Comparison of ENCODE assay signal across 8 mouse cellular contexts in the genomic region with DNA sequence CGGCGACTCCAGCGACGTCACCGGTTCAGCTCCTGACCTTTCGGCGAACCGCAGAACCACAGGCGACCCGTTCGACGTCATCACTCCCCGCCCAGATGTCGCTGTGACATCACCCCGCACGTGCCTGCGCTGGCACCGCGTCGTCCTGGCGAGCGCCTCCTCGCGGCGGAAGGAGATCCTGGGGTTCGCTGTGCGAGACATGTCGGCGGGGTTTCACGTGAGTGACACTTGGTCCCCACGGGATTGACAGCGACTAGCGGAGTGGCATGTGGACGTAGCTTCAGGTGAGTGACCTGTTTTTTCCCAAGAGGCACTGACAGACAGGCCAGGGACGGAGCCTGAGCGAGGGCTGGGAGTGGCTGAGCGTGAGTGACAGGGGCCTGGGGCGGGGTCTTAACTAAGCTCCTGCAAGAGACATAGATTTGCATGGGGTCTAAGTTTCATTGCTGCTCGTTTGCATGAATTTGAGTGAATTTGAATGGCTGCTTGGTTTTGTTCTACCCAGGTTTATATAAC.
DNase-seq lines count a peak whose midpoint lies in the region; ATAC-seq and TF ChIP-seq lines count a peak whose summit lies in the region.

No protein-coding gene starts in this region.

- peak overlapping the region; percentile 75 for H3K27ac ChIP-seq in cerebellum, adult 2 months (ENCODE audit: insufficient read depth, low read length)
- peak overlapping the region; percentile 79 for H3K27ac ChIP-seq in hindbrain, embryonic 11.5 days (ENCODE audit: low read depth, low read length)

- H3K9me3 ChIP-seq in hindbrain, embryonic 11.5 days (ENCODE audit: control insufficient read depth, low read length) = no peaks in the 10 kb centered on the region

- WGBS in cerebellum, adult 2 months = 15% methylated on average over 39 of the region's 39 CpGs
- 23% methylated on average over 34 of the region's 39 CpGs for WGBS in hindbrain, embryonic 11.5 days

- H3K27me3 ChIP-seq in cerebellum, adult 2 months (ENCODE audit: control insufficient read depth, insufficient read depth, low read length) = no peaks in the 10 kb centered on the region
- no peaks in the 10 kb centered on the region for H3K27me3 ChIP-seq in hindbrain, embryonic 11.5 days (ENCODE audit: control insufficient read depth, insufficient read depth, low read length)

- TF ChIP-seq CTCF in cerebellum, adult 2 months (IDR thresholded peaks at IDR 0.05; ENCODE audit: borderline replicate concordance, insufficient read depth, low read depth, low read length) = peak; percentile 81

- peak; percentile 78 for ATAC-seq in hindbrain, embryonic 11.5 days (ENCODE audit: low FRiP score)

- peak; percentile 95 for DNase-seq in MN1 (ENCODE audit: low spot score)
- peak; percentile 94 to 98 for DNase-seq in cerebellum, adult 2 months
- DNase-seq in frontal cortex, adult 2 months (ENCODE audit: extremely low spot score in 1 of 2, low spot score in 1 of 2) = peak; percentile 93 to 98
- DNase-seq in hindbrain, embryonic 11.5 days (ENCODE audit: low spot score) = peak; percentile 93
- peak; percentile 99 for DNase-seq in layer of hippocampus, postnatal 10 days (ENCODE audit: low spot score in 2 of 2)
- DNase-seq in lung, postnatal 10 days = peak; percentile 96
- DNase-seq in retina, embryonic 14.5 days (ENCODE audit: low spot score) = peak; percentile 92
- DNase-seq in thymus, postnatal 4 days = peak; percentile 99

- peak; percentile 7; the same call in 1 of the 2 replicates for TF ChIP-seq POLR2A in cerebellum, adult 2 months (IDR thresholded peaks at IDR 0.05; ENCODE audit: borderline replicate concordance, insufficient read depth, low read length)

- peaks cover 13% of the 10 kb centered on the region; the same call in 1 of the 2 replicates for H3K4me1 ChIP-seq in cerebellum, adult 2 months (ENCODE audit: control insufficient read depth, insufficient read depth, low read length)
- no peaks in the 10 kb centered on the region for H3K4me1 ChIP-seq in hindbrain, embryonic 11.5 days (replicated peaks; ENCODE audit: control insufficient read depth, insufficient read depth, low read length)

- 0 out of 2 replicates have a peak, but pooled peaks cover 4% of the 10 kb centered on the region for H3K36me3 ChIP-seq in hindbrain, embryonic 11.5 days (ENCODE audit: control insufficient read depth, insufficient read depth, low read length)

- H3K4me2 ChIP-seq in hindbrain, embryonic 11.5 days (replicated peaks; ENCODE audit: low read depth, low read length) = peak overlapping the region; percentile 50

- H3K4me3 ChIP-seq in cerebellum, adult 2 months (replicated peaks; ENCODE audit: insufficient read depth, low read depth, low read length) = peak overlapping the region; percentile 92
- H3K4me3 ChIP-seq in hindbrain, embryonic 11.5 days (ENCODE audit: low read depth, low read length) = peak overlapping the region; percentile 52

- H3K9ac ChIP-seq in hindbrain, embryonic 11.5 days (ENCODE audit: low read depth, low read length) = 0 out of 2 replicates have a peak overlapping the region, but pooled peaks have one; percentile 33

Comparison
In these comparisons a context has a peak if more than half of its experiments do, and no peak if none do; other contexts are left out.
1. Peak in every context shown above with its lines: DNase-seq, ATAC-seq, H3K4me3 ChIP-seq and H3K27ac ChIP-seq.